Mouse (Mus musculus): ENCODE measurements around the gene Gm28042. TPM values are rescaled to one million over a fixed set of nuclear protein-coding genes. Genes with fewer than 3 reads are reported as not detected.
A peak's percentile ranks its signal among the peaks of the same experiment; 100 is the strongest.

The Gm28042 gene
- polyA plus RNA-seq, 1 experiment from 2014 or later = 2.4 TPM

- Histone ChIP-seq H3K4me3 (ENCODE audit: low read length) (no peak overlapping the region), H3K9me3 (ENCODE audit: control insufficient read depth, low read length) (no peaks in the 10 kb centered on the region), H3K4me2 (ENCODE audit: low read depth, low read length) (no peak overlapping the region), H3K27ac (ENCODE audit: low read length) (no peak overlapping the region), H3K36me3 (ENCODE audit: control insufficient read depth, insufficient read depth, low read length) (no peaks in the 10 kb centered on the region), H3K4me1 (ENCODE audit: control insufficient read depth, insufficient read depth, low read length) (no peaks in the 10 kb centered on the region), H3K9ac (ENCODE audit: low read depth, low read length) (no peak overlapping the region), H3K27me3 (replicated peaks; ENCODE audit: control insufficient read depth, insufficient read depth, low read length) (no peaks in the 10 kb centered on the region)
- no peak for ATAC-seq
- 86% methylated on average over 6 of the region's 6 CpGs for WGBS
Observed at GRCm38 (mm10) chr2:120064639-120065038, 37.3 kb downstream of the Gm28042 start.

GRCm38 (mm10) chr2:120065243-120065642 is 38.0 kb downstream of the Gm28042 start:
- no peak overlapping the region for H3K27ac ChIP-seq (ENCODE audit: low read length)
- H3K9ac ChIP-seq (ENCODE audit: low read depth, low read length) = no peak overlapping the region
- H3K4me2 ChIP-seq (ENCODE audit: low read depth, low read length) = no peak overlapping the region
- H3K36me3 ChIP-seq (ENCODE audit: control insufficient read depth, insufficient read depth, low read length) = no peaks in the 10 kb centered on the region
- ATAC-seq = no peak
- H3K27me3 ChIP-seq (replicated peaks; ENCODE audit: control insufficient read depth, insufficient read depth, low read length) = no peaks in the 10 kb centered on the region
- H3K9me3 ChIP-seq (ENCODE audit: control insufficient read depth, low read length) = no peaks in the 10 kb centered on the region
- no peaks in the 10 kb centered on the region for H3K4me1 ChIP-seq (ENCODE audit: control insufficient read depth, insufficient read depth, low read length)
- H3K4me3 ChIP-seq (ENCODE audit: low read length) = no peak overlapping the region
- WGBS = 88% methylated on average over 10 of the region's 10 CpGs

GRCm38 (mm10) chr2:120066224-120066623 is 38.9 kb downstream of the Gm28042 start:
- no peak overlapping the region for H3K9ac ChIP-seq (ENCODE audit: low read depth, low read length)
- no peaks in the 10 kb centered on the region for H3K4me1 ChIP-seq (ENCODE audit: control insufficient read depth, insufficient read depth, low read length)
- no peak overlapping the region for H3K27ac ChIP-seq (ENCODE audit: low read length)
- H3K27me3 ChIP-seq (replicated peaks; ENCODE audit: control insufficient read depth, insufficient read depth, low read length) = no peaks in the 10 kb centered on the region
- no peak overlapping the region for H3K4me2 ChIP-seq (ENCODE audit: low read depth, low read length)
- H3K9me3 ChIP-seq (ENCODE audit: control insufficient read depth, low read length) = no peaks in the 10 kb centered on the region
- no peak for ATAC-seq
- no peak overlapping the region for H3K4me3 ChIP-seq (ENCODE audit: low read length)
- 63% methylated on average over 3 of the region's 3 CpGs for WGBS
- no peaks in the 10 kb centered on the region for H3K36me3 ChIP-seq (ENCODE audit: control insufficient read depth, insufficient read depth, low read length)

- H3K9me3 ChIP-seq (ENCODE audit: control insufficient read depth, low read length) = no peaks in the 10 kb centered on the region
- H3K27ac ChIP-seq (ENCODE audit: low read length) = no peak overlapping the region
- no peak overlapping the region for H3K4me2 ChIP-seq (ENCODE audit: low read depth, low read length)
- WGBS = 45% methylated on average over 16 of the region's 16 CpGs
- no peaks in the 10 kb centered on the region for H3K36me3 ChIP-seq (ENCODE audit: control insufficient read depth, insufficient read depth, low read length)
- no peaks in the 10 kb centered on the region for H3K27me3 ChIP-seq (replicated peaks; ENCODE audit: control insufficient read depth, insufficient read depth, low read length)
- H3K4me1 ChIP-seq (ENCODE audit: control insufficient read depth, insufficient read depth, low read length) = no peaks in the 10 kb centered on the region
- ATAC-seq = peak; percentile 61
- H3K9ac ChIP-seq (ENCODE audit: low read depth, low read length) = no peak overlapping the region
- H3K4me3 ChIP-seq (ENCODE audit: low read length) = no peak overlapping the region
Observed at GRCm38 (mm10) chr2:120068555-120069465, 41.5 kb downstream of the Gm28042 start.

GRCm38 (mm10) chr2:120069466-120069990 is 42.2 kb downstream of the Gm28042 start:
- no peaks in the 10 kb centered on the region for H3K4me1 ChIP-seq (ENCODE audit: control insufficient read depth, insufficient read depth, low read length)
- H3K36me3 ChIP-seq (ENCODE audit: control insufficient read depth, insufficient read depth, low read length) = no peaks in the 10 kb centered on the region
- H3K27ac ChIP-seq (ENCODE audit: low read length) = no peak overlapping the region
- no peaks in the 10 kb centered on the region for H3K9me3 ChIP-seq (ENCODE audit: control insufficient read depth, low read length)
- ATAC-seq = no peak
- no peak overlapping the region for H3K4me3 ChIP-seq (ENCODE audit: low read length)
- H3K4me2 ChIP-seq (ENCODE audit: low read depth, low read length) = no peak overlapping the region
- WGBS = 66% methylated on average over 8 of the region's 8 CpGs
- H3K27me3 ChIP-seq (replicated peaks; ENCODE audit: control insufficient read depth, insufficient read depth, low read length) = no peaks in the 10 kb centered on the region
- no peak overlapping the region for H3K9ac ChIP-seq (ENCODE audit: low read depth, low read length)

- no peaks in the 10 kb centered on the region for H3K36me3 ChIP-seq (ENCODE audit: control insufficient read depth, insufficient read depth, low read length)
- WGBS = 85% methylated on average over 4 of the region's 4 CpGs
- no peak for ATAC-seq
- H3K4me2 ChIP-seq (ENCODE audit: low read depth, low read length) = no peak overlapping the region
- H3K27ac ChIP-seq (ENCODE audit: low read length) = no peak overlapping the region
- H3K27me3 ChIP-seq (replicated peaks; ENCODE audit: control insufficient read depth, insufficient read depth, low read length) = peaks cover 5% of the 10 kb centered on the region; the same call in 1 of the 2 replicates
- peaks cover 18% of the 10 kb centered on the region for H3K4me1 ChIP-seq (ENCODE audit: control insufficient read depth, insufficient read depth, low read length)
- H3K9ac ChIP-seq (ENCODE audit: low read depth, low read length) = no peak overlapping the region
- H3K4me3 ChIP-seq (ENCODE audit: low read length) = no peak overlapping the region
- no peaks in the 10 kb centered on the region for H3K9me3 ChIP-seq (ENCODE audit: control insufficient read depth, low read length)
Observed at GRCm38 (mm10) chr2:120074096-120074495, 46.8 kb downstream of the Gm28042 start.

GRCm38 (mm10) chr2:120076076-120076705 is 48.9 kb downstream of the Gm28042 start:
- H3K27me3 ChIP-seq (replicated peaks; ENCODE audit: control insufficient read depth, insufficient read depth, low read length) = peaks cover 5% of the 10 kb centered on the region; the same call in 1 of the 2 replicates
- peak; percentile 84 for ATAC-seq
- peaks cover 22% of the 10 kb centered on the region for H3K4me1 ChIP-seq (ENCODE audit: control insufficient read depth, insufficient read depth, low read length)
- peak overlapping the region; percentile 44 for H3K4me3 ChIP-seq (ENCODE audit: low read length)
- no peak overlapping the region for H3K27ac ChIP-seq (ENCODE audit: low read length)
- H3K4me2 ChIP-seq (ENCODE audit: low read depth, low read length) = peak overlapping the region; percentile 75
- 2% methylated on average over 36 of the region's 36 CpGs for WGBS
- no peaks in the 10 kb centered on the region for H3K9me3 ChIP-seq (ENCODE audit: control insufficient read depth, low read length)
- no peaks in the 10 kb centered on the region for H3K36me3 ChIP-seq (ENCODE audit: control insufficient read depth, insufficient read depth, low read length)
- H3K9ac ChIP-seq (ENCODE audit: low read depth, low read length) = 0 out of 2 replicates have a peak overlapping the region, but pooled peaks have one; percentile 45

GRCm38 (mm10) chr2:120082416-120082815 is 55.1 kb downstream of the Gm28042 start:
- H3K27ac ChIP-seq (ENCODE audit: low read length) = no peak overlapping the region
- H3K9ac ChIP-seq (ENCODE audit: low read depth, low read length) = no peak overlapping the region
- H3K27me3 ChIP-seq (replicated peaks; ENCODE audit: control insufficient read depth, insufficient read depth, low read length) = peaks cover under 1% of the 10 kb centered on the region; the same call in 1 of the 2 replicates
- ATAC-seq = no peak
- H3K4me3 ChIP-seq (ENCODE audit: low read length) = no peak overlapping the region
- WGBS = 74% methylated on average over 2 of the region's 2 CpGs
- H3K9me3 ChIP-seq (ENCODE audit: control insufficient read depth, low read length) = no peaks in the 10 kb centered on the region
- peaks cover 16% of the 10 kb centered on the region; the same call in 1 of the 2 replicates for H3K4me1 ChIP-seq (ENCODE audit: control insufficient read depth, insufficient read depth, low read length)
- H3K4me2 ChIP-seq (ENCODE audit: low read depth, low read length) = no peak overlapping the region
- H3K36me3 ChIP-seq (ENCODE audit: control insufficient read depth, insufficient read depth, low read length) = no peaks in the 10 kb centered on the region
